Mouse (Mus musculus) bone marrow, adult 2 months (tissue): ENCODE measurements around the gene Rps6kb2.

ENCODE experiments used
- CTCF ChIP-seq: fragments of 200-500 bp; IDR thresholded peaks from 2 replicates; pipeline ENCODE4 v1.5.1; 2011; ENCODE audit warnings: low read length, control low read depth; ENCODE audit not compliant: control insufficient read depth, insufficient read depth
- POLR2A ChIP-seq: fragments of 200-500 bp; IDR thresholded peaks from 2 replicates; pipeline ENCODE4 v1.6.1; 2011; ENCODE audit warnings: low read depth, mild to moderate bottlenecking, control low read depth, low read length, borderline replicate concordance; ENCODE audit not compliant: control insufficient read depth

DNA sequence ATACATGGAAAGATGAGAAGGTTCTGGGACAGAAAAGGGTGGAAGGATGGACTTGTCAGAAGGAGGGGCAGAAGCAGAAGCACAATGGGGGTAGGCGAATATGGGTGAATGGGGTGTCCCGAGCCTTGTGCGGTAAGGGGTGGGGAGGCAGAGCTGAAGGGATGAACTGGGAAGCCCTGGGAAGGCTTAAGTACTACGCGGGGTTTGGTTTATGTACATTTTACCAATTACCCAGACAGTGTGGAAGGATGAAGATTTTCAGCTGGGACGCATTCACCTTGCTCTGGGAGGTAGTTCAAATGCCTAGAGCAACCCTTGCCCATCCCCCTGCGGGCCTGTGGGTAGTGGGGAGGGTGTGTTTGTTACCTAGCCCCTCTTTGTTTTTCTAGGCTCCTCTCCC is 39.0 kb upstream of the Rps6kb2 start:
- no peak for TF ChIP-seq POLR2A
- no peak for TF ChIP-seq CTCF
